Mouse (Mus musculus): ENCODE data around the gene Ercc5. TPM values are rescaled to one million over a fixed set of nuclear protein-coding genes. Genes with fewer than 3 reads are reported as not detected.

The Ercc5 gene
- 26.9 and 28.3 TPM in 2 replicates for polyA plus RNA-seq (2015; fragmentation: Nextera tagmentation; extraction: Ambion mirVana)

DNA sequence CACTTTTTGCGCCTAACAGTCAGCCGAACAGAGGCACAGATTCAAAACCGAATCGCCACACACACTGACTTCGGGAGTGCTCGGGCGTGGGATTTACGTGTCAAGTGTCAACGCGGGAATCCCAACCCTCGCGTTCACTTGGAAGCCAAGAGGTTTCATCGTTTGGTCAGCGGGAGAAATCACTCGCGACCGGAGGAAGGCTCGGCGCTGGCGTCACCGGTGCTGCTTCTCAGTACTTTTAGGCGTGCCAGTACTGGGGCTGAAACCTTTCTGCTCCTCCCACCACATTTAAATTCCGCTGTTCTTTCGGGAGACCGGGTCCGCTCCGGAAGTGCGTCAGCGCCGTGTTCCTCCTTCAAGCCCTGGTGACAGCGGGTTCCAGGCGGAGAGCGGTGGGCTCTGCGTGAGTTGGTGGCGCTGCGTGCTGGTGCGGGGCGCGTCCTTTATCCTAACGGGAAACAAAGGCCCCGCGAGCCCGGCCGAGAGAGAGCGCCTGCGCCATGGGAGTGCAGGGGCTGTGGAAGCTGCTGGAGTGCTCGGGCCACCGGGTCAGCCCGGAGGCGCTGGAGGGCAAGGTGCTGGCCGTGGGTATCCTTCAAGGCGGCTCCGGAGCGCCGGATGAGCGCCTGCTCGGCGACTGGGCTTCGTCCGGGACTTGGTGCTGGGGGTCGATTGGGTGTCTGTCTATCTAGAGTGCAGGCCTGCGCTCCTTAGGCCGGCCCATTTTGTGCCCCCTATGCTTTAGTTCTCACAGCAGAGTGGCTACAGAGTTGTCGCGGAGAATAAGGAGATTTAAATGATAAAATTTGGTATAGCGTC is at the start of gene Ercc5:
Ercc5 (plus strand) TSS at position 182 of the 819 bp plus-strand sequence.
- H3K4me2 ChIP-seq (replicated peaks), result peak within 1 kb of the TSS; percentile 70
- peaks cover 20% of the 10 kb centered on the region for H3K36me3 ChIP-seq
- peak within 1 kb of the TSS; percentile 93 for H3K9ac ChIP-seq
- H3K4me1 ChIP-seq, result peaks cover 11% of the 10 kb centered on the region; the same call in 1 of the 2 replicates
- no peaks in the 10 kb centered on the region for H3K9me3 ChIP-seq
- under 1% methylated on average over 66 of the region's 66 CpGs for WGBS
- peak; percentile 97 for ATAC-seq (ENCODE audit: low FRiP score, low read depth)
- no peaks in the 10 kb centered on the region for H3K27me3 ChIP-seq
- peak within 1 kb of the TSS; percentile 96 for H3K27ac ChIP-seq
- H3K4me3 ChIP-seq, result peak within 1 kb of the TSS; percentile 87

DNA sequence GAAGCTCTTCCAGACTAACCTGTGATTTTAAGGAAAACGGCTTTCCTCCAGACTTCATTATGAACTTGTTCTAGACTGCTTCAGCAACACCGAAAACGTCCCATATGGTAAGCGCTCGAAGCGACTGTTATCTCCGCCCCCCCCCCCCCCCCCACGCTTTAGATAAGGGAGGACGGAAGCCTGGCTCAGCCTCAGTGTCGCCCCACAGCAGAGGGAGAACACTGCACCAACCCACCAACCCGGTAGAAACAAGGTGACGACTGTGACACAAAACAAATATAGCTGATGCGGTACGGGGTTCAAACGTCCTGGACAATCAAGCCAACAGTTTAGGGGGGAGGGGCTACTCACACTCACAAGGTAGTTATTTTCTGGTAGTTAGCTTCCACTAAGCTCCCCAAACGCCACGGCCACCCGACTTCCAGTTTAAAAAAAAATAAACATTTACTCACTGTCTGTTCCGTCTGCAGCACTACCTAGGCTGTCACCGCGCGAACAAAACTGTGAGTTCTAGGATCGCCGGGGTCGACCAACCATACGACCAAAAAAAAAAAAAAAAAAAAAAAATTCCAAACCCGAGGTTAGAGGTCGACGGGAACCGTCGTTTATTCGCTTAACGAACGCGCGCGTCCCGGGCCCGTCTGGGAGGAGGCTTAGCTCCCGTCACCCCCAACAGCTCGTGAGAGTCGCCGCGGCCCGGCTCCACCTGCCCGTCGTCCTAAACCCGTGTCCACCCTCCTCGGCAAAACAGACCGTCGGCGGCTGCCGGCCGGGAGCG is 45.9 kb upstream of the Ercc5 start:
- peak overlapping the region; percentile 77 for H3K4me2 ChIP-seq (replicated peaks)
- peak overlapping the region; percentile 81 for H3K9ac ChIP-seq
- peaks cover 4% of the 10 kb centered on the region; the same call in 1 of the 2 replicates for H3K9me3 ChIP-seq
- H3K36me3 ChIP-seq, result peaks cover 33% of the 10 kb centered on the region
- under 1% methylated on average over 55 of the region's 55 CpGs for WGBS
- H3K27me3 ChIP-seq, result no peaks in the 10 kb centered on the region
- peak; percentile 70 for ATAC-seq (ENCODE audit: low FRiP score, low read depth)
- peak overlapping the region; percentile 80 for H3K27ac ChIP-seq
- peak overlapping the region; percentile 84 for H3K4me3 ChIP-seq
- H3K4me1 ChIP-seq, result peaks cover 13% of the 10 kb centered on the region

- Histone ChIP-seq H3K36me3 (peaks cover 31% of the 10 kb centered on the region), H3K4me2 (replicated peaks) (peak within 1 kb of the TSS; percentile 77), H3K9ac (peak within 1 kb of the TSS; percentile 81), H3K4me3 (peak within 1 kb of the TSS; percentile 84), H3K4me1 (peaks cover 13% of the 10 kb centered on the region), H3K9me3 (peaks cover 2% of the 10 kb centered on the region; the same call in 1 of the 2 replicates), H3K27ac (peak within 1 kb of the TSS; percentile 80), H3K27me3 (no peaks in the 10 kb centered on the region)
- WGBS, result under 1% methylated on average over 52 of the region's 55 CpGs
- peak; percentile 97 for ATAC-seq (ENCODE audit: low FRiP score, low read depth)
These were observed 45.3 kb upstream of the Ercc5 start, which contains the start of gene Tex30 for GRCm38 (mm10) chr1:44102259-44102717. Tex30 (minus strand) TSS chr1:44102441.

- no peaks in the 10 kb centered on the region for H3K9me3 ChIP-seq
- ATAC-seq (ENCODE audit: low FRiP score, low read depth), result no peak
- H3K27me3 ChIP-seq, result no peaks in the 10 kb centered on the region
- peak overlapping the region; percentile 84 for H3K4me3 ChIP-seq
- H3K4me2 ChIP-seq (replicated peaks), result peak overlapping the region; percentile 77
- H3K4me1 ChIP-seq, result peaks cover 13% of the 10 kb centered on the region
- H3K27ac ChIP-seq, result no peak overlapping the region; the same call in 1 of the 2 replicates
- 12% methylated on average over 5 of the region's 5 CpGs for WGBS
- peak overlapping the region; percentile 58 for H3K9ac ChIP-seq
- peaks cover 33% of the 10 kb centered on the region for H3K36me3 ChIP-seq
These were observed 44.6 kb upstream of the Ercc5 start for GRCm38 (mm10) chr1:44102939-44103338.

DNA sequence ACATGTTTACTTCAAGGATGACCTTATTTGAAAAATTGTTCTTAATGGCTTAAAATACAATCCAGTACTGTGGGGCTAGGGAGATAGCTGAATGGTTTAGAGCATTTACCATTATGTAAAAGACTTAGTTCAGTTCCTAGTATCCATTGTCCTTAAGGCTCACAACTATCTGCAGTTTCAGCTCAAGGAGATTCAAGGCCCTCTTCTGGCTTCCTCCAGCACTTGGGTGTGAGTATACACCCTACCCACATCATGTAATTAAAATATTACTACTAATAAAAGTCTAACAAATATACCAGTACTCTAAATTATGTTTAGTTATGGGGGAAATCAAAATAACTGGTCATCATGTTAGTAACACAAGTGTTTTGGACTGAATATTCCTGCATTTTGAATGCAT is 30.0 kb upstream of the Ercc5 start:
- Histone ChIP-seq H3K27me3 (no peaks in the 10 kb centered on the region), H3K4me3 (peak overlapping the region; percentile 76), H3K9ac (peak overlapping the region; percentile 82), H3K27ac (no peak overlapping the region), H3K36me3 (peaks cover 32% of the 10 kb centered on the region), H3K4me1 (peaks cover 18% of the 10 kb centered on the region), H3K4me2 (replicated peaks) (peak overlapping the region; percentile 79), H3K9me3 (no peaks in the 10 kb centered on the region)
- no peak for ATAC-seq (ENCODE audit: low FRiP score, low read depth)

DNA sequence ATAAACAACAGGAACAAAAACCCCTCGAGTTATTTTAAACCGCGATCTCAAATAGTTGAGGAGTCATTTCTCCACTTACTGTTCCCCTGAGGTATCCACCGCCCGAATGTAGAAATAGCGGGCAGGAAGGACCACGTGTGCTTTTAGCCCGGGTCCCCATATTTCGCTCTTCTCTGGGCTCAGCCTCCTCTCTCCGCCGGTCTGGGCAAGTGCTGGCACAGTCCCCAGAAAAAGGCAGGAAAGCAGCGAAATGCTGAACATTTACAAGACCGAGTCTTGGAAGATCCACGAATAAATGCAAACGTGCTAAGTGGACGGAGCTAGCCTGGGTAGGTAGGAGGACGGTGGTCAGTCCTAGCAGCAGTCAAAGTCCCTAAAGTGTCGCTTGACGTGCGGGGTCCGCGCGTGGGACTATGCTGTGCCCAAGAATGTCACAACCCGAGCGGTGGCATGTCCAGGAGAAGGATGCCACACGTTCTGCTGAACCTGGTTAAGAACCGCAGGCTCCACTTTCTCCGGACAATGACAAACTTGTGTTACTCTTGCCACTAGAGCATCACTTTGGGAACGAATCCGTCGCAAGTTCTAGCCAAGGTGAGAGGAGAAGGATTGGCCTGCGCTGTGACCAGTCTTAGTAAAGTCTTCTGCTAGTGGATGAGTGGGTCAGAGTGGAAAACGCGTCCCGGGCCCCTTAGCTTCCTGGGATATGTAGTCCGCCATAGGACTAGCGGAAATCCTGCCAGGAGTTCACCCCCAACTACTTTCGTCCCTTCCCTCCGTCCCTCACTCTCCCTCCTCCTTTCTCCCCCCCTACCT is 29.1 kb upstream of the Ercc5 start, which contains the start of the genes Kdelc1 and Bivm:
Kdelc1 (minus strand) TSS at position 570 of the 816 bp plus-strand sequence.
Bivm (plus strand) TSS at position 719 of the 816 bp plus-strand sequence.
- Histone ChIP-seq H3K27me3 (no peaks in the 10 kb centered on the region), H3K9ac (peak within 1 kb of the TSS; percentile 88), H3K27ac (peak within 1 kb of the TSS; percentile 96), H3K4me3 (peak within 1 kb of the TSS; percentile 76), H3K4me1 (peaks cover 18% of the 10 kb centered on the region), H3K4me2 (replicated peaks) (peak within 1 kb of the TSS; percentile 79), H3K9me3 (no peaks in the 10 kb centered on the region), H3K36me3 (peaks cover 30% of the 10 kb centered on the region)
- under 1% methylated on average over 39 of the region's 39 CpGs for WGBS
- ATAC-seq (ENCODE audit: low FRiP score, low read depth), result peak; percentile 98

- peak overlapping the region; percentile 76 for H3K4me3 ChIP-seq
These were observed 28.1 kb upstream of the Ercc5 start for GRCm38 (mm10) chr1:44119201-44120073.

DNA sequence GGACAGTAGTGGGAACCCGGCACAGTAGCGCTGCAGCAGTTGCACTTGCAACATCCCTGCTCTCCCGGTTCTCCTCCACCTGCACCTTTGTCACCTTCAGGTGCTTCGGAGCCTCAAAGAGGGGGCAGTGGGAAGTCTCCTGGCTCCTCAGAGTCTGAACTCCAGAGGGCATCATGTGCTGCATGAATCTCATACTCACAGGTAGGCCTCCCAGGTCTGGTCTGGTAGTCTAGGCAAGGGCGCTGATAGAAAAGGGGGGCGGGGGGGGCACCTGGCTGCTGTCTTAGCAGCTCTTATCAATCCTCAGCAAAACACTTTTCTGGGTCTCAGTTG is 27.5 kb upstream of the Ercc5 start:
- ATAC-seq (ENCODE audit: low FRiP score, low read depth), result peak; percentile 4; the same call in 1 of the 2 replicates
- Histone ChIP-seq H3K36me3 (peaks cover 31% of the 10 kb centered on the region), H3K4me2 (replicated peaks) (peak overlapping the region; percentile 79), H3K4me3 (peak overlapping the region; percentile 76), H3K27ac (peak overlapping the region; percentile 96), H3K9me3 (no peaks in the 10 kb centered on the region), H3K9ac (peak overlapping the region; percentile 88), H3K4me1 (peaks cover 18% of the 10 kb centered on the region), H3K27me3 (no peaks in the 10 kb centered on the region)
- 2% methylated on average over 6 of the region's 6 CpGs for WGBS

More at GRCm38 (mm10) chr1:44119201-44120073, 28.1 kb upstream of the Ercc5 start:
- ATAC-seq (ENCODE audit: low FRiP score, low read depth), result peak; percentile 84
- Histone ChIP-seq H3K9me3 (no peaks in the 10 kb centered on the region), H3K27me3 (no peaks in the 10 kb centered on the region), H3K36me3 (peaks cover 32% of the 10 kb centered on the region), H3K9ac (peak overlapping the region; percentile 88), H3K27ac (peak overlapping the region; percentile 96), H3K4me2 (replicated peaks) (peak overlapping the region; percentile 79), H3K4me1 (peaks cover 18% of the 10 kb centered on the region)
- WGBS, result under 1% methylated on average over 39 of the region's 43 CpGs

- no peak overlapping the region for H3K4me2 ChIP-seq (replicated peaks)
- peaks cover 18% of the 10 kb centered on the region for H3K4me1 ChIP-seq
- no peak overlapping the region for H3K9ac ChIP-seq
- no peaks in the 10 kb centered on the region for H3K27me3 ChIP-seq
- peaks cover 41% of the 10 kb centered on the region for H3K36me3 ChIP-seq
- H3K4me3 ChIP-seq, result no peak overlapping the region
- 75% methylated on average over 3 of the region's 3 CpGs for WGBS
- no peak for ATAC-seq (ENCODE audit: low FRiP score, low read depth)
- H3K9me3 ChIP-seq, result no peaks in the 10 kb centered on the region
- H3K27ac ChIP-seq, result no peak overlapping the region
These were observed 25.3 kb upstream of the Ercc5 start for GRCm38 (mm10) chr1:44122256-44122655.

- ATAC-seq (ENCODE audit: low FRiP score, low read depth), result no peak
- H3K27me3 ChIP-seq, result no peaks in the 10 kb centered on the region
- no peak overlapping the region for H3K9ac ChIP-seq
- H3K9me3 ChIP-seq, result no peaks in the 10 kb centered on the region
- H3K4me3 ChIP-seq, result no peak overlapping the region
- H3K4me2 ChIP-seq (replicated peaks), result no peak overlapping the region
- peaks cover 62% of the 10 kb centered on the region for H3K36me3 ChIP-seq
- no peak overlapping the region for H3K27ac ChIP-seq
- WGBS, result 94% methylated on average over 4 of the region's 4 CpGs
- H3K4me1 ChIP-seq, result peaks cover 8% of the 10 kb centered on the region
These were observed 22.0 kb upstream of the Ercc5 start for GRCm38 (mm10) chr1:44125590-44125989.
